Mouse (Mus musculus): Measurements from ENCODE around the gene Tpm3. TPM values are rescaled to one million over a fixed set of nuclear protein-coding genes. Genes with fewer than 3 reads are reported as not detected.

Gene Tpm3
- polyA plus RNA-seq, 1 experiment from 2014 or later: 509 TPM

GRCm38 (mm10) chr3:90094453-90094852, 22.0 kb downstream of the Tpm3 start:
- no peaks in the 10 kb centered on the region for H3K27me3 ChIP-seq (ENCODE audit: control insufficient read depth, insufficient read depth, low read length)
- no peak overlapping the region for H3K4me3 ChIP-seq (ENCODE audit: low read depth, low read length)
- no peak for ATAC-seq (ENCODE audit: insufficient read depth, low FRiP score, low TSS enrichment)
- no peaks in the 10 kb centered on the region for H3K9me3 ChIP-seq (ENCODE audit: control insufficient read depth, low read length)
- H3K36me3 ChIP-seq (ENCODE audit: control insufficient read depth, insufficient read depth, low read length): peaks cover 25% of the 10 kb centered on the region
- WGBS: 93% methylated on average over 3 of the region's 3 CpGs
- no peak for DNase-seq (ENCODE audit: low spot score)
- no peak overlapping the region for H3K4me2 ChIP-seq (ENCODE audit: low read depth)
- no peak overlapping the region for H3K27ac ChIP-seq (ENCODE audit: low read depth, low read length)
- no peaks in the 10 kb centered on the region for H3K4me1 ChIP-seq (ENCODE audit: control insufficient read depth, insufficient read depth, low read length)
- H3K9ac ChIP-seq (ENCODE audit: low read length): no peak overlapping the region

- WGBS: 95% methylated on average over 5 of the region's 5 CpGs
- no peaks in the 10 kb centered on the region for H3K27me3 ChIP-seq (ENCODE audit: control insufficient read depth, insufficient read depth, low read length)
- no peak overlapping the region for H3K27ac ChIP-seq (ENCODE audit: low read depth, low read length)
- peaks cover 13% of the 10 kb centered on the region for H3K36me3 ChIP-seq (ENCODE audit: control insufficient read depth, insufficient read depth, low read length)
- no peak overlapping the region for H3K4me2 ChIP-seq (ENCODE audit: low read depth)
- ATAC-seq (ENCODE audit: insufficient read depth, low FRiP score, low TSS enrichment) (no peak), DNase-seq (ENCODE audit: low spot score) (no peak)
- H3K9ac ChIP-seq (ENCODE audit: low read length): no peak overlapping the region
- H3K4me1 ChIP-seq (ENCODE audit: control insufficient read depth, insufficient read depth, low read length): no peaks in the 10 kb centered on the region
- H3K4me3 ChIP-seq (ENCODE audit: low read depth, low read length): no peak overlapping the region
- H3K9me3 ChIP-seq (ENCODE audit: control insufficient read depth, low read length): no peaks in the 10 kb centered on the region
Observed at GRCm38 (mm10) chr3:90097928-90098327, 25.5 kb downstream of the Tpm3 start.

- WGBS: 99% methylated on average over 3 of the region's 3 CpGs
- H3K27ac ChIP-seq (ENCODE audit: low read depth, low read length): no peak overlapping the region
Observed at GRCm38 (mm10) chr3:90101010-90101409, 28.6 kb downstream of the Tpm3 start.

GRCm38 (mm10) chr3:90101673-90102072, 29.2 kb downstream of the Tpm3 start:
- H3K9me3 ChIP-seq (ENCODE audit: control insufficient read depth, low read length): no peaks in the 10 kb centered on the region
- H3K27ac ChIP-seq (ENCODE audit: low read depth, low read length): no peak overlapping the region
- H3K36me3 ChIP-seq (ENCODE audit: control insufficient read depth, insufficient read depth, low read length): peaks cover 5% of the 10 kb centered on the region; the same call in 1 of the 2 replicates
- no peaks in the 10 kb centered on the region for H3K27me3 ChIP-seq (ENCODE audit: control insufficient read depth, insufficient read depth, low read length)
- 96% methylated on average over 2 of the region's 2 CpGs for WGBS
- no peak overlapping the region for H3K4me2 ChIP-seq (ENCODE audit: low read depth)
- H3K9ac ChIP-seq (ENCODE audit: low read length): no peak overlapping the region
- DNase-seq (ENCODE audit: low spot score): no peak
- ATAC-seq (ENCODE audit: insufficient read depth, low FRiP score, low TSS enrichment): no peak
- no peak overlapping the region for H3K4me3 ChIP-seq (ENCODE audit: low read depth, low read length)
- H3K4me1 ChIP-seq (ENCODE audit: control insufficient read depth, insufficient read depth, low read length): no peaks in the 10 kb centered on the region

More at GRCm38 (mm10) chr3:90101010-90101409, 28.6 kb downstream of the Tpm3 start:
- H3K9ac ChIP-seq (ENCODE audit: low read length): no peak overlapping the region
- H3K4me3 ChIP-seq (ENCODE audit: low read depth, low read length): no peak overlapping the region
- DNase-seq (ENCODE audit: low spot score) (no peak), ATAC-seq (ENCODE audit: insufficient read depth, low FRiP score, low TSS enrichment) (no peak)
- H3K9me3 ChIP-seq (ENCODE audit: control insufficient read depth, low read length): no peaks in the 10 kb centered on the region
- no peaks in the 10 kb centered on the region for H3K4me1 ChIP-seq (ENCODE audit: control insufficient read depth, insufficient read depth, low read length)
- H3K36me3 ChIP-seq (ENCODE audit: control insufficient read depth, insufficient read depth, low read length): peaks cover 5% of the 10 kb centered on the region; the same call in 1 of the 2 replicates
- no peaks in the 10 kb centered on the region for H3K27me3 ChIP-seq (ENCODE audit: control insufficient read depth, insufficient read depth, low read length)
- H3K4me2 ChIP-seq (ENCODE audit: low read depth): no peak overlapping the region

- peaks cover 5% of the 10 kb centered on the region; the same call in 1 of the 2 replicates for H3K36me3 ChIP-seq (ENCODE audit: control insufficient read depth, insufficient read depth, low read length)
Observed at GRCm38 (mm10) chr3:90102239-90102638, 29.8 kb downstream of the Tpm3 start.

GRCm38 (mm10) chr3:90103176-90103575, 30.7 kb downstream of the Tpm3 start:
- Histone ChIP-seq H3K27me3 (ENCODE audit: control insufficient read depth, insufficient read depth, low read length) (no peaks in the 10 kb centered on the region), H3K4me2 (ENCODE audit: low read depth) (no peak overlapping the region), H3K27ac (ENCODE audit: low read depth, low read length) (no peak overlapping the region), H3K36me3 (ENCODE audit: control insufficient read depth, insufficient read depth, low read length) (peaks cover 5% of the 10 kb centered on the region; the same call in 1 of the 2 replicates), H3K4me1 (ENCODE audit: control insufficient read depth, insufficient read depth, low read length) (no peaks in the 10 kb centered on the region), H3K9ac (ENCODE audit: low read length) (no peak overlapping the region), H3K9me3 (ENCODE audit: control insufficient read depth, low read length) (no peaks in the 10 kb centered on the region), H3K4me3 (ENCODE audit: low read depth, low read length) (no peak overlapping the region)
- 91% methylated on average over 2 of the region's 2 CpGs for whole genome bisulfite sequencing
- DNase-seq (ENCODE audit: low spot score) (no peak), ATAC-seq (ENCODE audit: insufficient read depth, low FRiP score, low TSS enrichment) (no peak)

More at GRCm38 (mm10) chr3:90102239-90102638, 29.8 kb downstream of the Tpm3 start:
- H3K27ac ChIP-seq (ENCODE audit: low read depth, low read length): no peak overlapping the region
- no peak overlapping the region for H3K4me3 ChIP-seq (ENCODE audit: low read depth, low read length)
- no peaks in the 10 kb centered on the region for H3K27me3 ChIP-seq (ENCODE audit: control insufficient read depth, insufficient read depth, low read length)
- 71% methylated on average over 2 of the region's 2 CpGs for WGBS
- H3K9ac ChIP-seq (ENCODE audit: low read length): no peak overlapping the region
- no peak overlapping the region for H3K4me2 ChIP-seq (ENCODE audit: low read depth)
- H3K4me1 ChIP-seq (ENCODE audit: control insufficient read depth, insufficient read depth, low read length): no peaks in the 10 kb centered on the region
- ATAC-seq (ENCODE audit: insufficient read depth, low FRiP score, low TSS enrichment) (no peak), DNase-seq (ENCODE audit: low spot score) (no peak)
- H3K9me3 ChIP-seq (ENCODE audit: control insufficient read depth, low read length): no peaks in the 10 kb centered on the region

GRCm38 (mm10) chr3:90103938-90104337, 31.5 kb downstream of the Tpm3 start, which contains the start of gene Nup210l:
TSS of gene Nup210l (plus strand) at chr3:90104132.
- peaks cover 5% of the 10 kb centered on the region; the same call in 1 of the 2 replicates for H3K36me3 ChIP-seq (ENCODE audit: control insufficient read depth, insufficient read depth, low read length)
- H3K9ac ChIP-seq (ENCODE audit: low read length): no peak within 1 kb of the TSS
- 86% methylated on average over 13 of the region's 13 CpGs for WGBS
- no peak within 1 kb of the TSS for H3K4me2 ChIP-seq (ENCODE audit: low read depth)
- DNase-seq (ENCODE audit: low spot score): no peak
- H3K4me1 ChIP-seq (ENCODE audit: control insufficient read depth, insufficient read depth, low read length): no peaks in the 10 kb centered on the region
- no peak within 1 kb of the TSS for H3K4me3 ChIP-seq (ENCODE audit: low read depth, low read length)
- H3K27ac ChIP-seq (ENCODE audit: low read depth, low read length): no peak within 1 kb of the TSS
- ATAC-seq (ENCODE audit: insufficient read depth, low FRiP score, low TSS enrichment): no peak
- no peaks in the 10 kb centered on the region for H3K27me3 ChIP-seq (ENCODE audit: control insufficient read depth, insufficient read depth, low read length)
- no peaks in the 10 kb centered on the region for H3K9me3 ChIP-seq (ENCODE audit: control insufficient read depth, low read length)

GRCm38 (mm10) chr3:90111706-90112105, 39.3 kb downstream of the Tpm3 start:
- ATAC-seq (ENCODE audit: insufficient read depth, low FRiP score, low TSS enrichment) (no peak), DNase-seq (ENCODE audit: low spot score) (no peak)
- H3K27me3 ChIP-seq (ENCODE audit: control insufficient read depth, insufficient read depth, low read length): no peaks in the 10 kb centered on the region
- H3K27ac ChIP-seq (ENCODE audit: low read depth, low read length): no peak overlapping the region
- H3K4me2 ChIP-seq (ENCODE audit: low read depth): no peak overlapping the region
- no peaks in the 10 kb centered on the region for H3K36me3 ChIP-seq (ENCODE audit: control insufficient read depth, insufficient read depth, low read length)
- H3K9me3 ChIP-seq (ENCODE audit: control insufficient read depth, low read length): no peaks in the 10 kb centered on the region
- H3K4me3 ChIP-seq (ENCODE audit: low read depth, low read length): no peak overlapping the region
- WGBS: 85% methylated on average over 2 of the region's 2 CpGs
- no peaks in the 10 kb centered on the region for H3K4me1 ChIP-seq (ENCODE audit: control insufficient read depth, insufficient read depth, low read length)
- no peak overlapping the region for H3K9ac ChIP-seq (ENCODE audit: low read length)

- ATAC-seq (ENCODE audit: insufficient read depth, low FRiP score, low TSS enrichment): no peak
- Histone ChIP-seq H3K27me3 (ENCODE audit: control insufficient read depth, insufficient read depth, low read length) (no peaks in the 10 kb centered on the region), H3K27ac (ENCODE audit: low read depth, low read length) (no peak overlapping the region), H3K4me2 (ENCODE audit: low read depth) (no peak overlapping the region), H3K4me3 (ENCODE audit: low read depth, low read length) (no peak overlapping the region), H3K9ac (ENCODE audit: low read length) (no peak overlapping the region), H3K36me3 (ENCODE audit: control insufficient read depth, insufficient read depth, low read length) (no peaks in the 10 kb centered on the region), H3K4me1 (ENCODE audit: control insufficient read depth, insufficient read depth, low read length) (no peaks in the 10 kb centered on the region), H3K9me3 (ENCODE audit: control insufficient read depth, low read length) (no peaks in the 10 kb centered on the region)
- 94% methylated on average over 2 of the region's 2 CpGs for WGBS
- no peak for DNase-seq (ENCODE audit: low spot score)
Observed at GRCm38 (mm10) chr3:90114342-90114741, 41.9 kb downstream of the Tpm3 start.

All from neural tube, embryonic 11.5 days (tissue).